Mouse (Mus musculus) neural tube, embryonic 11.5 days (tissue): Measurements from ENCODE around the gene Wnt10a. TPM values are rescaled to one million over a fixed set of nuclear protein-coding genes. Genes with fewer than 3 reads are reported as not detected.

ENCODE experiments used
- ATAC-seq: fragments of 200-750 bp; cut with Nextera tagmentation; 2 replicates; pipeline ENCODE4 v1.8.0; 2017; ENCODE audit warnings: moderate number of reproducible peaks, mild to moderate bottlenecking, moderate TSS enrichment, moderate library complexity; ENCODE audit not compliant: insufficient read depth, low FRiP score, low TSS enrichment
- DNase-seq: peaks from one replicate; pipeline ENCODE4 v3.0.0-alpha.2; 2015; ENCODE audit warnings: low spot score
- H3K27ac ChIP-seq: fragments of 300-500 bp; sonication (generic); 2 replicates; pipeline ENCODE4 v1.5.1; 2014; ENCODE audit warnings: low read depth, mild to moderate bottlenecking, low read length
- H3K27me3 ChIP-seq: fragments of 300-500 bp; sonication (generic); 2 replicates; pipeline ENCODE4 v1.6.1; 2014; ENCODE audit warnings: mild to moderate bottlenecking, low read length, mixed read lengths; ENCODE audit not compliant: control insufficient read depth, insufficient read depth
- H3K36me3 ChIP-seq: fragments of 300-500 bp; sonication (generic); 2 replicates; pipeline ENCODE4 v1.6.1; 2014; ENCODE audit warnings: mild to moderate bottlenecking, low read length, moderate library complexity, mixed read lengths; ENCODE audit not compliant: control insufficient read depth, insufficient read depth
- H3K4me1 ChIP-seq: fragments of 300-500 bp; sonication (generic); 2 replicates; pipeline ENCODE4 v1.6.1; 2014; ENCODE audit warnings: low read length, mixed read lengths; ENCODE audit not compliant: control insufficient read depth, insufficient read depth
- H3K4me2 ChIP-seq: fragments of 300-500 bp; sonication (generic); 2 replicates; pipeline ENCODE4 v1.6.1; 2014; ENCODE audit warnings: low read depth, mild to moderate bottlenecking, moderate library complexity
- H3K4me3 ChIP-seq: fragments of 300-500 bp; sonication (generic); 2 replicates; pipeline ENCODE4 v1.5.1; 2014; ENCODE audit warnings: low read depth, low read length
- H3K9ac ChIP-seq: fragments of 300-500 bp; sonication (generic); 2 replicates; pipeline ENCODE4 v1.6.1; 2014; ENCODE audit warnings: mild to moderate bottlenecking, low read length
- H3K9me3 ChIP-seq: fragments of 300-500 bp; sonication (generic); 2 replicates; pipeline ENCODE4 v1.6.1; 2016; ENCODE audit warnings: low read length; ENCODE audit not compliant: control insufficient read depth
- WGBS: fragments of 180-500 bp; shearing (Covaris S2); extraction: QIAGEN DNeasy Blood & Tissue Kit; methylation state at CpG from one replicate; pipeline ENCODE4 v1.1.7; 2014; 5-methylcytosine and 5-hydroxymethylcytosine counted together
- polyA plus RNA-seq: library from polyadenylated mRNA; unstranded; fragments of >200 nt; fragmentation: Nextera tagmentation; extraction: Ambion mirVana; gene quantifications from 2 replicates; pipeline ENCODE4 v1.2.1, GENCODE M21; 2014

Wnt10a gene
- polyA plus RNA-seq, 1 experiment from 2014 or later = 2.4 TPM

DNA sequence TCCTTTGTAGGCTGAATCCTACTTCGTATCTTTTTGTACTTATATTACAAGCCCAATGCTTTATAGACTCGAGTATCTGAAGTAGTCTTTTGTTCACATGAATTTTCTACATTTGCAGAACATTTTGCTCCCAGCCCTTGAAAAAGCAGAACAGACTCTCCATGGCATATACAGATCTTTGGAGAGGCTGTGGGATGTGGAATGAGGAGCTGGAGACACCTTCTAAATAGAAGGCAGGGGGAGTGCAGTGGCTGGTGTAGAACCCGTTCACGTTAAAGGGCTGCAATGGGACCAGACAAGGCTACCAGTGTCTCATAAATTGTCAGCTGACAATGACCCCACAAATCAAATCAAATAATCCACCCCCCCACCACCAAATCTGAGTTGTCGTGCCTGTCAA is 57.6 kb downstream of the Wnt10a start:
- Histone ChIP-seq H3K9ac (no peak overlapping the region), H3K27ac (no peak overlapping the region), H3K4me2 (no peak overlapping the region), H3K27me3 (0 out of 2 replicates have a peak, but pooled peaks cover 5% of the 10 kb centered on the region), H3K4me1 (peaks cover 7% of the 10 kb centered on the region; the same call in 1 of the 2 replicates), H3K9me3 (no peaks in the 10 kb centered on the region), H3K4me3 (no peak overlapping the region), H3K36me3 (no peaks in the 10 kb centered on the region)
- DNase-seq (no peak), ATAC-seq (no peak)
- WGBS = 57% methylated on average over 5 of the region's 5 CpGs

DNA sequence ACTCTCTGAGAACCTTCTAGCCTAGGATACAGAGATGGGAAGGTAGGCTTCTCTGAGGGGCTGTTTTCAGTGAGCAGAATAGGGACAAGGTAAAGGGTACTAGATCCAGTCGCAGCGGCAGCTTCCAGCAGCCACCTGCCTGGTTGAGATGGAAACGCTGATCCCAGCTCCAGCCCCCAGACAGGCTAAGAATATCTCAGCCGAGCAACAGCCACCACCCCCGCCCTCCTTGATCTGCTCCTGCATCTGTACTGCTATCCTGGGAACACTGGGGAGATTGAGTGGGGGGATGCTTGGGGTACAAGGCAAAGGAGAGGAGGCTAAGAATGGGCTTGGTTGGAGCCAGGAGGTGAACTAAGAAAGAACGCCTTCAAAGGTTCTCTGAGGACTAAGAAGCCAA is 58.9 kb downstream of the Wnt10a start:
- Histone ChIP-seq H3K4me3 (no peak overlapping the region), H3K9ac (no peak overlapping the region), H3K4me1 (peaks cover 9% of the 10 kb centered on the region; the same call in 1 of the 2 replicates), H3K27ac (no peak overlapping the region), H3K4me2 (no peak overlapping the region), H3K9me3 (no peaks in the 10 kb centered on the region), H3K36me3 (no peaks in the 10 kb centered on the region), H3K27me3 (peaks cover 5% of the 10 kb centered on the region)
- 34% methylated on average over 6 of the region's 6 CpGs for WGBS
- DNase-seq = no peak
- no peak for ATAC-seq

DNA sequence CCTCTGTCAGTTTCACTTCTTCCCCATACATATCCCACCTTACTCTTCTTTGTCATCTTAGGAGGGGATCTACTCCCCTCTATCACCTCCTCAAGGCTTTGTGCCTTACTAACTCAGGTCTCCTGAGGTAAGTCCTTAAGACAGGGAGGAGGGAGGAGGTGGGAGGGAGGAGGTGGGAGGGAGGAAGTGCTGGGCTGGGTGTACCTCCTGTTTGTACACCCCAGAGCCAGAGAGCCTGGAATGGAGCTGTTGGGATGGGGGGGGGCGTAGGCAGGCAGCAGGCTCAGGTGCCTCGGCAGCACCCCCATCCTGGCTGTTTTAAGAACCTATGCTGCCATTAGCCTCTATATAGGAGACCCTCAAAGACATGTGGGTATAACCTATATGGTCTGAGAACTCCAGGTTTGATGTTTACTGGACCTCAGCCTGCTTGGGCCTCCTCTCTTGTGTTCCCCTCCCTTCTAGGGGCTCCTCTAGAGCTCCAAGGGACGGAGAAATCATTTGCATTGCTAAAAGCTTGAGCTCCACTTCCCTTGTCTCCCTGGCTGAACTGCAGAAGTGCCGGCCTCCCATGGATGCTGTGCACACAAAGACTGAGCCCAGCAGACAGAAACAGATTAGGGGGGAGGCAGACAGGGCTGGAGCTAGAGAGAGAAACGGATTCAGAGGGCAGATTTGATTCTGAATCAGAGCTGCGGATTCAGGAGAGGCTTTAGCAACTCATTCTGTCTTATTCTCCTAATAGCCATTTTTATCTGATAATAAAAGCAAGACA is 59.9 kb downstream of the Wnt10a start:
- ATAC-seq (no peak), DNase-seq (peak; percentile 43)
- no peak overlapping the region for H3K4me2 ChIP-seq
- peaks cover 15% of the 10 kb centered on the region for H3K27me3 ChIP-seq
- peak overlapping the region; percentile 7; the same call in 1 of the 2 replicates for H3K9ac ChIP-seq
- H3K27ac ChIP-seq = no peak overlapping the region
- H3K9me3 ChIP-seq = no peaks in the 10 kb centered on the region
- peaks cover 16% of the 10 kb centered on the region; the same call in 1 of the 2 replicates for H3K4me1 ChIP-seq
- no peak overlapping the region for H3K4me3 ChIP-seq
- WGBS = 9% methylated on average over 6 of the region's 6 CpGs
- no peaks in the 10 kb centered on the region for H3K36me3 ChIP-seq

Other genes starting within 250 kb of the Wnt10a start
- gene Plcd4, start 248.6 kb upstream of the Wnt10a start, polyA plus RNA-seq = 0.72 and 1.3 TPM in 2 replicates
- gene Usp37, start 247.2 kb upstream of the Wnt10a start, polyA plus RNA-seq = 40.4 and 42.6 TPM in 2 replicates
- 9.7 and 10.2 TPM in 2 replicates for gene Zfp142, start 203.3 kb upstream of the Wnt10a start, polyA plus RNA-seq
- gene Bcs1l, start 203.2 kb upstream of the Wnt10a start, polyA plus RNA-seq = 20.3 and 21.2 TPM in 2 replicates
- 9.0 and 9.4 TPM in 2 replicates for gene Rnf25, start 190.1 kb upstream of the Wnt10a start, polyA plus RNA-seq
- gene Stk36, start 190.1 kb upstream of the Wnt10a start, polyA plus RNA-seq = 17.2 and 23.3 TPM in 2 replicates
- 42.5 and 50.2 TPM in 2 replicates for gene Ttll4, start 129.8 kb upstream of the Wnt10a start, polyA plus RNA-seq
- gene Cyp27a1, start 77.9 kb upstream of the Wnt10a start, polyA plus RNA-seq = 4.6 and 6.2 TPM in 2 replicates
- 0.16 TPM in 1 of 2 replicates, not detected in the other for gene Prkag3, start 42.3 kb upstream of the Wnt10a start, polyA plus RNA-seq
- gene Wnt6, start 19.6 kb upstream of the Wnt10a start, polyA plus RNA-seq = 14.5 and 14.6 TPM in 2 replicates
- 4.0 and 4.5 TPM in 2 replicates for gene Cdk5r2, start 63.4 kb downstream of the Wnt10a start, polyA plus RNA-seq
- gene Fev, start 93.9 kb downstream of the Wnt10a start, polyA plus RNA-seq = 0.20 TPM in 1 of 2 replicates, not detected in the other
- gene Cryba2, start 101.6 kb downstream of the Wnt10a start, polyA plus RNA-seq = not detected in 2 replicates
- gene Cfap65, start 144.1 kb downstream of the Wnt10a start, polyA plus RNA-seq = 0.08 TPM in 1 of 2 replicates, not detected in the other
- gene Ihh, start 160.2 kb downstream of the Wnt10a start, polyA plus RNA-seq = not detected in 2 replicates